Mouse (Mus musculus): ENCODE measurements around the gene Cadm1. TPM values are rescaled to one million over a fixed set of nuclear protein-coding genes. Genes with fewer than 3 reads are reported as not detected.

Gene Cadm1
- total RNA-seq, 2 experiments from 2014 or later: 2.0 to 2.8 TPM

- intact Hi-C loops (cut with DNase I): no loop called here
- no peak for DNase-seq
Measured at GRCm38 (mm10) chr9:47904339-47904922, 374.5 kb downstream of the Cadm1 start.

DNA sequence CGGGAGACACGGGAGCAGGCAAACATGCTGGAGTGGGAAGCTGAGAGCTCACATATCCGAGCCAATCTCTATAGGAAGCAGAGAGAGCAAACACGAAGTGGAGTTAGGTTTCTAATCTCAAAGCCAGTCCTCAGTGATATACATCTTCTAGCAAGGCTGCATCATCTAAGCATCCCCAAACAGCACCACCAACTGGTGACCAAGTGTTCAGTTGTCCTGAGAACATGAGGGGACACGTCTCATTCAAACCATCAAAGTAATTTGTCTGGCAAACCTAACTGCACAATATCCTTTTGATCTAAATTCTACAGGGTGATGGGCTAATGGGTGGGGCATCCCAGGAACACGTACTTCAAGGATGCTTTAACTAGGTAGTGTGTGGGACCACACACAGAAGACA, 376.5 kb downstream of the Cadm1 start:
- DNase-seq: no peak
- intact Hi-C loops (cut with DNase I): no loop called here

Measured in heart, postnatal 36 days (tissue).